Mouse (Mus musculus) adrenal gland, adult 8-10 months (tissue): ENCODE results near the gene Pilra. TPM values are rescaled to one million over a fixed set of nuclear protein-coding genes. Genes with fewer than 3 reads are reported as not detected.

Experiments
- DNase-seq: peaks from one replicate; pipeline ENCODE4 v3.0.0; 2022
- total RNA-seq, 4 experiments: library from RNA; stranded (reverse); gene quantifications; 2 replicates each; pipeline ENCODE4 v1.2.4; 2022

Gene Pilra
- total RNA-seq, 4 experiments from 2014 or later, result 1.8 to 5.8 (median 4.1) TPM

DNA sequence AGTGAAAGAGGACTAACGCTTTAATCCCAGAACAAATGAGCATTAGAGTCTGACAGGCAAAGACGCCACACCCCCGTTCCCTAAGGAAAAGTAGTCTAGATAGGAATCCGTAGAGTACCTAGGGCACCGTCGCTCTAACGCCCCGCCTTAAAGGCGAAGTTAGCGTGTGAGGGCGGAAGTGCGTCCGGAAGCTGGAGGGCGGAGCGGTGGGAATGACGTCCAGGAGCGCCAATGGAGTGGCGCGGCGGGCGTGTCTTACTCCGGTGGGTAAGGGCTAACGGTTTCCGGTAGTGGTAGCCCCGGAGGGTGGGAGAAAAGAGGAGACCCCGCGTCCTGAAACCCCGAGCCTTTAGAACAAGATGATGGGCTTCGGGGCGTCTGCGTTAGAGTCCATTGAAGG lies 57.4 kb downstream of the Pilra start, which contains the start of gene Ppp1r35:
Gene Ppp1r35 (plus strand): TSS at position 215 of the 400 bp plus-strand sequence.
- peak; percentile 96 for DNase-seq

DNA sequence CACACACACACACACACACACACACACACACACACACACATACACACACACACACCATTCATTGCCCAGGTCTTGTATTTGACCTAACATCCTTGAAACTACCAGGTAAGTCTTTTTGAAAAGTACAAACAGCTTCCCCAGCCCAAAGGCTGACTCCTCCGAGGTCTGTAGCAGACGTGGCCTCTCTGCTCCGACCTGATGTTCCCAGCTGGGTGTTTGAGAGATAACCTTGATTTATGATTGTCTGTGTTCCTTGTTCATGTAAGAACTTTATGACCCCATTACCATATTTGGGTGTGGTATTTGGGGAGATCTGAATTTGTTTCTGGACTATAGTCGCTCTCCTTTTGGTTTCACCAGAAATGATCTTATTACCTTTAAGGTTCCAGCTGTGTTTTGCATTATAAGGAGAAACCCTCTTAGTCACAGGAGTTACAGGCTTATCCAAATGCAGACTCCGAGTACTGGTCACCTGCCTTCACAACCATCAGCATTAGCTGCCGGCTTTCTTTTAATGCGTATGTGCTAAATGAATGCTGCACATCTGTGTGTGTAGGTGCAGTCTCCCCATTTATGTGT lies 58.7 kb downstream of the Pilra start:
- DNase-seq, result no peak

DNA sequence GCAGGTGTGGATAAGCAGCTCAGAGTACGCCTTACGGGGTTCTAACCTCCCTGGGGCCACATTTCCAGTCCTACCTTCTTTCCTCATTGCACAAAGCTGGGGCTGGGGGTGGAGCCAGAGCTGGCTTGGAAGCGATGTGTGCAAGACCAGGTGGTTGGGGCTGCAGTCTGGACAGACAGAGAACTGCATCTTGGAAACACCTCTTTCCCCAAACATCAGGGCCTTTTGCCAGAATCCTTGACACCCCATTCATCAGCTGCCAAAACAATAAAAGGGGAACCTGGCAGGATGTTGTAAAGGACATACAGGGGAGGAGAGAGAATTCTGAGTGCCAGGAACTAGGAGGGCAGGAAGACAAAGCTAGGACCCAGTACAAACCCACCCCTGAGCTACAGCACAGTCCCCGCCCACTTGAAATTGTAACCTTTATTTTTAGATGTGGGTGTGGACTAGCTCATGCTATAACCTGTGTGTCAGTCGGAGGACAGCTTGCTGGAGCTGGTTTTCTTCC lies 59.6 kb downstream of the Pilra start:
- no peak for DNase-seq

DNA sequence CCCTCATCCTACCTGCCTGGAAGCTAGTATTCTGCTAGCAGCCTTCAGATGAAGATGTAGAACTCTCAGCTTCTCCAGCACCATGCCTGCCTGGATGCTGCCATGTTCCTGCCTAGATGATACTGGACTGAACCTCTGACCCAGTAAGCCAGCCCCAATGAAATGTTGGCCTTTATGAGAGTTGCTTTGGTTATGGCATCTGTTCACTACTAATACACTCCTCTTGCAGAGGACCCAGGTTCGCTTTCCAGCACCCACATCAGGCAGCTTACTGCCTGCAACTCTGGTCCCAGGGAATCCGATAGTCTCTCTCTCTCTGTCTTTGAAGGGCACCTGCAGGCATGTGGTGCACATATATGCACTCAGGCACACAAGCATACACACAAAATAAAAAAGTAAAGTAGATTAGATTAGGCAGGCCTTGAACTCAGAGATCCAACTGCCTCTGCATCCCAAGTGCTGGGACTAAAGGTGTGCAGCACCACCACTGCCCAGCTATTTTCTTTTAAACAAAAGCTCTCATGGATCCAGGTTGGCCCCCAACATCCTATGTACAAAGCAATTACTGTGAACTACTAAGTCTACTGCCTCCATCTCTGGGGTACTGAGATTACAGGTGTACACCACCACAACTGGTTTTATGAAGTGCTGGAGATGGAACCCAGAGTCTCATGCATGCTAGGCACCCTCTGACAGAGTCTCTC lies 60.3 kb downstream of the Pilra start:
- no peak for DNase-seq

DNA sequence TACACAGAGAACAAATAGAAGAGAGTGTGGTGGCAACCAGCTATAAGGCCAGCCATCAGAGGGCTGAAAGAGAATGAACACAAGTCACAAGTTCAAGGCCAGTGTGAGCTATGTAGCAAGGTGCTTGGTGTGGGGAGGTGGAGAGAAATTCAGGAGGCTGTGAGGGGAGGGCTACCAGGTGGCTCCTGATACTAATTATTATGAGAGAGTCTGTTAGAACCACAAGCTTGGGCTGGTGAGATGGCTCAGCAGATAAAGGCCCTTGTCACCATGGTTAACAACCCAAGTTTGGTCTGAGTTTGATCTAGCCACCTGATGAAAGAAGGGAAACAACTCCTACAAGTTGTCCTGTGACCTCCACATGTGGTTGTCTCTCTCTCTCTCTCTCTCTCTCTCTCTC lies 63.3 kb downstream of the Pilra start:
- no peak for DNase-seq

Other genes with a start within 250 kb of the Pilra start
- gene Mospd3, start 235.2 kb downstream of the Pilra start, total RNA-seq, result 10 to 100 TPM; 42.2 to 65.0 (median 52.4) TPM
- 1,000 to 10,000 TPM; 1,036 to 1,320 (median 1,219) TPM for gene Pcolce, start 222.5 kb downstream of the Pilra start, total RNA-seq
- 1 to 10 TPM in 3 of 4 experiments, under 1 TPM in 1; 0.90 to 5.5 (median 3.0) TPM for gene Fbxo24, start 207.3 kb downstream of the Pilra start, total RNA-seq
- gene Lrch4, start 207.2 kb downstream of the Pilra start, total RNA-seq, result 10 to 100 TPM; 25.1 to 35.9 (median 31.4) TPM
- 10 to 100 TPM in 3 of 4 experiments, 1 to 10 TPM in 1; 8.2 to 24.1 (median 14.7) TPM for gene Gm20605, start 207.1 kb downstream of the Pilra start, total RNA-seq
- 10 to 100 TPM in 2 of 4 experiments, 1 to 10 TPM in 2; 2.1 to 14.1 (median 7.4) TPM for gene Sap25, start 194.9 kb downstream of the Pilra start, total RNA-seq
- gene Irs3, start 190.6 kb downstream of the Pilra start, total RNA-seq, result 1 to 10 TPM; 2.6 to 7.5 (median 4.6) TPM
- 10 to 100 TPM; 27.9 to 55.0 (median 41.4) TPM for gene Agfg2, start 151.6 kb downstream of the Pilra start, total RNA-seq
- 10 to 100 TPM in 1 of 4 experiments, 1 to 10 TPM in 3; 4.4 to 10.2 (median 7.1) TPM for gene Nyap1, start 94.7 kb downstream of the Pilra start, total RNA-seq
- 100 to 1,000 TPM in 2 of 4 experiments, 10 to 100 TPM in 2; 73.9 to 110 (median 94.0) TPM for gene Tsc22d4, start 90.6 kb downstream of the Pilra start, total RNA-seq
- 10 to 100 TPM; 21.2 to 35.5 (median 27.0) TPM for gene Ppp1r35, start 57.4 kb downstream of the Pilra start, total RNA-seq
- gene Mepce, start 48.6 kb downstream of the Pilra start, total RNA-seq, result 10 to 100 TPM; 53.8 to 66.8 (median 56.1) TPM
- gene Zcwpw1, start 48.5 kb downstream of the Pilra start, total RNA-seq, result 1 to 10 TPM; 1.4 to 4.4 (median 2.8) TPM
- 1 to 10 TPM; 1.2 to 3.7 (median 1.9) TPM for gene Pilrb1, start 21.8 kb upstream of the Pilra start, total RNA-seq
- gene Pilrb2, start 35.5 kb upstream of the Pilra start, total RNA-seq, result 1 to 10 TPM in 2 of 4 experiments, under 1 TPM in 1, not detected in 1; 0.93 to 3.2 (median 2.2) TPM
- under 1 TPM in 3 of 4 experiments, not detected in 1; 0.17 to 0.26 (median 0.22) TPM for gene Cyp3a13, start 85.3 kb upstream of the Pilra start, total RNA-seq
- under 1 TPM; 0.14 to 0.71 (median 0.40) TPM for gene Gjc3, start 126.8 kb upstream of the Pilra start, total RNA-seq
- gene Azgp1, start 145.2 kb upstream of the Pilra start, total RNA-seq, result 1 to 10 TPM in 1 of 4 experiments, under 1 TPM in 2, not detected in 1; 0.73 to 1.0 (median 0.78) TPM
- gene Smok3a, start 185.0 kb upstream of the Pilra start, total RNA-seq, result not detected
- gene Smok3b, start 185.1 kb upstream of the Pilra start, total RNA-seq, result not detected
- gene Smok3c, start 216.9 kb upstream of the Pilra start, total RNA-seq, result not detected
- gene Zkscan1, start 248.8 kb upstream of the Pilra start, total RNA-seq, result 10 to 100 TPM; 39.6 to 51.4 (median 47.6) TPM